Mouse (Mus musculus) splenic B cell, adult 2 months (primary cell): Measurements from ENCODE around the gene Hk2.

Experiments used
- DNase-seq: peaks from one replicate; pipeline ENCODE4 v3.0.0-alpha.2; 2011; ENCODE audit warnings: low read depth, low spot score
- H3K27me3 ChIP-seq: 2 replicates; pipeline ENCODE4 v1.6.1; 2012; ENCODE audit warnings: mild to moderate bottlenecking, low read length, moderate library complexity, mixed read lengths; ENCODE audit not compliant: control insufficient read depth, poor library complexity, insufficient read depth, severe bottlenecking
- H3K36me3 ChIP-seq: 2 replicates; pipeline ENCODE4 v1.6.1; 2012; ENCODE audit warnings: mild to moderate bottlenecking, low read length, moderate library complexity, mixed read lengths; ENCODE audit not compliant: control insufficient read depth, poor library complexity, insufficient read depth, severe bottlenecking

The Hk2 gene

DNA sequence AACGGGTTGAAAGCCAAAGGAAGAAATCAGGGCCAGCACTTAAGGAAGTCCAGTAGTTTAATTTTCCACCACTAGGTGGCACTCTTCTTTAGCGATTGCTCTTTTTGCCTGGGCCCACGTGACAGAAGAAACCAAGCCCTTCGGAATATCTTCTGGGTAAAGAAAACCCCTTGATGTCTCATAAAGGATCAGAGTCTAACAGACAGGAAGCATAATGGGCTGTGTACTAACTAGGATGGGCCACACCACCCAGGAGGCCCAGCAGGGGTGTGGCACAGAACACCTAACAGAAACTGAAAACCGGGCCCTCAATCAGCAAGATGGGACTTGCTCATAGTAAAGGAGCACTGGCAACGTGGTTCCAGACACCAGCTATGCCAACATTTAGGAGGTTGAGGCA is 34.0 kb downstream of the Hk2 start:
- H3K27me3 ChIP-seq = no peaks in the 10 kb centered on the region
- peak; percentile 87 for DNase-seq

DNA sequence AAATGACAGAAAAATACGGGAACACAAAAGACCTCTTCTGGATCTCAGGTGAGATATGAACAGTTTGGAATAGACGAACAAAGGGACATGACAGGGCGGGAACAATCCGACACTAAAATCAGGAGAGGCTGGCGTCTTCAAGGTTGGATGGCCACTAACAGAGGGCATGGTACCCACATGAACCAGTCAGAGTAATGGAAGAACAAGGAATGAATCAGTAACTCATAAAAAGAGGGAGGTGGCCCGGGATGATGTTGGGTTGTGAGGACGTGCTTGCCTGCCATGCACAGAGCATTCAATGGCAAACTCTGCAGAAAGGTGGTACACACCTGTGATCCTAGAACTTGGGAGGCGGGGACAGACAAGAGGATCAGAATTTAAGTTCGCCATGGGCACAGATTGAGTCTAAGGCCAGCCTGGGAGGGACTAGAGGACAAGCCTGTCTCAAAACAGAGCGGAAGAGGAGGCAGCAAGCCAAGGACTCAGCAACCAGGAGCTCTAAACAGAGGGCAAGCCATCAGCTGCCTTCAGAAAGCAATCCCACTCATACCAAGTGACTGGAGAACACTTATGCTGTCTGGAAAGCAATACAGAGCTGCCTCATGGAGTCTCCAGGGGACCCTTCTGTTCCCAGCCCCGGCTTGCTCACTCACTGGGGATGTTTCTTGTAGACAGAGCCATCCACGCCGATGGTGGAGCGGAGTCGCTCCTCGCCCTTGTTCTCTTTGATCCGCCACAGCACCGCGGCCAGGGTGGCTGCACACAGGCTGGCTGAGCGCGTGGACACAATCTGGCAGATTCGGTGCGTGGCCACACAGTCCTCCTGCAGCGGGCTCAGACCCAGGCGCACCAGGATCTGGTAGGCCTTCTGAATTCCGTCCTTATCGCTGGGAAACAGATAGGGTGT is 36.4 kb downstream of the Hk2 start:
- no peaks in the 10 kb centered on the region for H3K27me3 ChIP-seq
- DNase-seq = no peak
- H3K36me3 ChIP-seq = no peaks in the 10 kb centered on the region

More for the DNA sequence above, 34.0 kb downstream of the Hk2 start:
- H3K36me3 ChIP-seq = no peaks in the 10 kb centered on the region; the same call in 1 of the 2 replicates

DNA sequence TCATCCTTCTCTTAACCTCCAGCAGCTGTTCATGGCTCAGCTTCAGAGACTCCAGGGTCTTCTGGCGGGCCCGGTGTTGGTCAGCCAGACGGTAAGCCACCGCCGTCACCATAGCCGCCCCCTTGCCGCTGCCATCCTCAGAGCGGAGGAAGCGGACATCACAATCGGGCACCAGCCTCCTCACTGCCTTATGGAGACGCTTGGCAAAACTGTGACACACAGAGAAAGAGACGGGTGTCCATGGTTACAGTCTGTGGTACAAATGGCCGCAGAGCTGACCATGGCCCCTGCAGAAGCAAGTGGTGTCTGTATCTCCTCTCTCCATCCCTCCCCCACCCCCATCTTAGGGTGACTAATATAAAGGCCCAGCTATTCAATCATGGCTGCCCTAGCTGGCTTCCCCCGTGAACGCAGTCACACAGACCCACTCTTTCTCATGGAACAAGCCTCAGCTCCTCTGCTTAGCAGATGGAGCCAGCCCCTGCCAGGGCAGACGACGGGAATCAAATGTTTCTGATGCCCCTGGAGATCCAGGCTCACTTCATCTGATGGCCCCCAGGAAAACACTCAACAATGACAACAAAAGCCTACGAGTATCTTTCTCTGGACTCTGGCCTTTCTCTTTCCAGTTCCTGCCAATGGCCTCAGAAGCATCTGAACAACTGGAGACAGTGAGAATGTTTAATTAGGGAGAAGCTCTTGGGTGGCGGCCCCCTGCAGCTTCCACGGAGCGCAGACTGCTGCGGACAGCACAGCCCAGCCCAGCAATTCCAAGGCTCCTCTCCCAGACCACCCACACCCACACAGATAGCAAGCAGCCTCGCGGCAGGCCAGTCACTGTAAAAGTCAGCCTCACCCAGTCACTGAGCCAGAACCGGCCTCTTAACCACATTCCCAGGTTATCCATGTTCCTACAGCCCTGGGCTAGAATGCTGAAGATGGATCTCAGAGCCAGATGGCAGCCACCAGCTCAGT is 37.3 kb downstream of the Hk2 start:
- Histone ChIP-seq H3K27me3 (no peaks in the 10 kb centered on the region), H3K36me3 (no peaks in the 10 kb centered on the region)
- no peak for DNase-seq

DNA sequence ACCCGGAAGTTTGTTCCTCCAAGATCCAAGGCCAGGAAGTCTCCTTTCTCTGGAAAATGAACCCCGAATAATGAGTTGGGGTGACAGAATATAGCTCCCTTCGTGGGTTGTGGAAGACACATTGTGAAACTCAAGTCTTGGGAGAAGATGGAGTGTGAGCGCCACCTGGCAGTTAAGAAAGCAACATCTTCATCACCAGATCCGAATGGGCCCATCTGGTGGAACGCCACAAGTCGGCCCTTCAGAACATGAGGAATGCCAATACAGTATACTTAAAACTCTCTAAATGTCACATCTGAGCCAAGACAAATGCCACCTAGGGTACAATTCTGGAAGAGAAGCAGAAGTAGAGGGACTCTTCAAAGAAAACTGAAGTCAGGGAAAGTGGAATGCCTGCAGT is 38.9 kb downstream of the Hk2 start:
- DNase-seq = no peak

DNA sequence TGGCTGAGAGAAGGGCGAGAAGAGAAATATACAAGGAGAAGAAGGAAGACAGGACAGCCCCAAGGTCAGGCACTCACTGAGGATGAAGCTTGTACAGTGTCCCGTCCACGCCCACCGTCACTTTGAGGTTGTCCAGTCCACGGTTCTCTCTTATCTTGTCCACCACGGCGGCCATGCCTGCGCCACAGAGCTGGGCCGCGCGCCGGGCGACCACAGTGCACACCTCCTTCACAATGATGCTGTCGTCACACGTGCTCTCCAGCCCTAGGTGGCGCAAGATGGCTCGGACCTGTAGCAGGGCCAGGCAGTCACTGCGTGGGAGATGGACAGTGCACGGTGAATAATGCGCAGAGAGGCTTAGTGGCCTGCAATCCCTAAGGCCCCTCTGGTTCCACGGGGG is 45.6 kb downstream of the Hk2 start:
- DNase-seq = no peak
- Histone ChIP-seq H3K36me3 (no peaks in the 10 kb centered on the region), H3K27me3 (no peaks in the 10 kb centered on the region)

More for the DNA sequence above, 38.9 kb downstream of the Hk2 start:
- Histone ChIP-seq H3K27me3 (no peaks in the 10 kb centered on the region), H3K36me3 (no peaks in the 10 kb centered on the region)

DNA sequence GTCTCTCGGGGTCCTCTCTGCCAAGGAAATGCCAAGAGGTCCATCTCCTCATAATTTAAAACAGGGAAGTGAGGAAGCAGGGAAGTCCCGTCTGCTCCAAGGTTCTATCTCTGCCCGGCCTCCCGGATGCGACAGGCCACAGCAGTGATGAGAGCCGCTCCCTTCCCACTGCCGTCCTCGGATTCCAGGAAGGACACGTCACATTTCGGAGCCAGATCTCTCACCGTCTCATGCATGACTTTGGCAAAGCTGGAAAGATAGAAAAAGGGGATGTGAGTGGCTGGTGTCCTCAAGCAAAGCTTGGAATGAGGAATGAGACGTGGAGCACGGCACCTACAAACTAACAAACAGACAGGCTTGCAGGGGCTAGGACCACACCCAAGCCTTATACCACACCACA is 47.0 kb downstream of the Hk2 start:
- Histone ChIP-seq H3K27me3 (no peaks in the 10 kb centered on the region), H3K36me3 (no peaks in the 10 kb centered on the region)
- DNase-seq = no peak

DNA sequence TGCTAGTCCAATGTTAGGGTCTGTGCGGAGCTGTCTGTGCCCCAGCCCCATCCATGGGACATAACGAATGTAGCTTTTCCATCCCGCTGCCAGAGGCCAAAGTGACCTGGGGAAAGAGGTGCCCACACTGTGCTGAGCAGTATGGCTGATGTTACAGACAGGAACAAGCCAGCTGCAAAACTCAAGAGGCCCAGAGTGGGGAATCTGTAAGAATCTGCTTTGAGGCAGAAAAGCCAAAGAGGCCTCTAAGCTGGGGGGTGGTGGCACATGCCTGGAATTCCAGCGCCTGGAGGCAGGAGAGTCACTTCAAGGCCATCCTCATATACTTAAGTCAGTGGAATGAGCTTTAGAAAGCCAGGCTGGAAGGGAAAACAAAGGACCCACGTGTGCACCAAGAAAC is 50.9 kb downstream of the Hk2 start:
- Histone ChIP-seq H3K36me3 (no peaks in the 10 kb centered on the region), H3K27me3 (no peaks in the 10 kb centered on the region)
- no peak for DNase-seq

DNA sequence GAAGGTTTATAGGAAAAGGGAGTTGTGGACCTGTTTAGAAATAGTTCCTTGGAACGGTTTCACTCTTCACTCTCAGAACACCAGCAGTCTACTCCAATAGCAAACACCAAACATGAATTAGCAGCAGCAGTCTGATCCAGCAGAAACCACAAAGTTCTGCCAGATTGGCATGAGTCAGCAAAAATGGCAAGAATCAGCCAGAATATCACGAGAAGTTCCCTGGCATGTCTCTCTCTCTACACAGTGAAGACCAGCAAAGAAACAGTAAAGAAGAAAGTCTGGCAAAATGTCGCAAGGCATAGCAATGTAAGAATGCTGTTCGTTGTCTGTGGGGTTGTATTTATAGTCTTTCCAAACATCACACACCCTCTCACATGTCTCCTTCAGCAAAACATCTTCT is 58.1 kb downstream of the Hk2 start:
- Histone ChIP-seq H3K36me3 (no peaks in the 10 kb centered on the region), H3K27me3 (no peaks in the 10 kb centered on the region)
- DNase-seq = no peak

DNA sequence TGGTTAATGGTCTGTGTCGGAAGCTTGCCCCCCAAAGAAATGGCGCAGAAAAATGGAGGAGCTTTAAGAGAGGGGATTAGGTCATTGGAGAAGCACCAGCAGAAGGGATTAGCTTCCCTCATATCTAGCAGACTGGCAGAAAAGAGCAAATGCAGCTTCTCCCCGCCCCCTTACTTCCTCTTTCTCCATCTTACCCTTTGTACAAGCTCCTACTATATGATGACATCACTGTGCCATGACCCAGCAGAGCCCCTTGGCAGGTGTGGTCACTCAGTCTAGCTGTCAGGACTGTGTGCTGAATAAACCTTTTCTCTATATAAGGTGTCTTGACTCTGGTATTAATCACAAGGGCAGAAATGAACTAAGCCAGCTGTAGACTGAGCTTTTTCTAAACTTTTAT is 58.6 kb downstream of the Hk2 start:
- DNase-seq = peak; percentile 20
- H3K27me3 ChIP-seq = no peaks in the 10 kb centered on the region

DNA sequence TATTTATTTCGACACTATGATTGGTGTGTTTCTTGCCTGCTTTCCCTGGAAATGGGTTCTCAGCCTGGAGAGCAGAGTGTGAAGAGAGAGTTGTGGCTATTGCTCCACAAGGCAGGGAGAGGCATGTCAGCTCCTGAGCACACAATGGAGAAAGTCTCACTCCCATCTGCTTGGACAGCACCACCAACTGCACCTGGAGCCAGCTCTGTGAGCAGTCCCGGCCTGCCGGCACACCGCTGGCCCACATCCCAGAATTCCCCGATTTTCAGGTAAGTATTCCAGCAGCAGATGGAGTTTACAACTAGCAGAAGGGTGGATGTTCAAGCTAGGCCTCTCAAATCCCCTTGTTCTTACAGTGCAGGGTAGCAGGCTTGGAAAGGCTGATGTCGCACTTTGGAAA is 59.0 kb downstream of the Hk2 start:
- H3K27me3 ChIP-seq = no peaks in the 10 kb centered on the region
- no peaks in the 10 kb centered on the region for H3K36me3 ChIP-seq
- no peak for DNase-seq

More for the DNA sequence above, 58.6 kb downstream of the Hk2 start:
- no peaks in the 10 kb centered on the region for H3K36me3 ChIP-seq

DNA sequence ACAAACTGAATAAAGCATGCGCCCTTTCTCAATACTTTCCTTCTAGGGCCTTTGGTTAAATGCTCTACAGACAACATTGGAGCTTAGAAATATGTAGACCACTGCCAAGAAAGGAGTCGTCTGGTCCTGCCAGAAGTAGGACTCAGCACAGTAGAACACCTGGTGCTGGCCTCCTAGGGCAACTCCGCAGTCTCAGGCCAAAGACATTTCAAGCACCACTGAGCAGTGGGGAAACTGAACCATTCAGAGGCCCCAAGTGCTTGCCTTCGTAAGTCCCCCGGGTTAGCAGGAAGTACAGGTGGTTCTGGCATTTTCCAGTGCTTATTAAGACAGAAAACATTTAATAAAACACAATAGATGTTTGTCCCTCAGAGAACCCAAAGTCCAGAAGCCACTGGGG is 59.4 kb downstream of the Hk2 start:
- DNase-seq = peak; percentile 7
- no peaks in the 10 kb centered on the region for H3K27me3 ChIP-seq
- H3K36me3 ChIP-seq = no peaks in the 10 kb centered on the region

DNA sequence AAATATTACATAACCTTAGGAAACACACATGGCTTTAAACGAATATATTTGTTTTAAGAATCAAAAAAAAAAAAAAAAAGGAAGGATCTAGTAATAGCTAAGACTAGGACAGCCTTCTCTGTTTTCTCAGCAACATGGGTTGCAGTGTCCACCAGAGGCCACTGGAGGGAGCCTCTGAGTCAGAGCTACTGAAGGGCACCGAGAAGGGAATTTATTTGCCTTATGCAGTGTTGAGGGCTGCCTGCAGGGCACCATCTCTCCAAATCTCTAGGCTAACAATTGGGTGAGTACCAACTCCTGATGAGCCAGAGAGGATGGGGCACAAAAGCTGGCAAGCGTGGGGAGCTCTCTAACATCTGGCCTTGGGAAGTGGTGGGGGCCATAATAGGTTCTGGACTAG is 60.0 kb downstream of the Hk2 start:
- Histone ChIP-seq H3K27me3 (no peaks in the 10 kb centered on the region), H3K36me3 (no peaks in the 10 kb centered on the region)
- DNase-seq = peak; percentile 82

DNA sequence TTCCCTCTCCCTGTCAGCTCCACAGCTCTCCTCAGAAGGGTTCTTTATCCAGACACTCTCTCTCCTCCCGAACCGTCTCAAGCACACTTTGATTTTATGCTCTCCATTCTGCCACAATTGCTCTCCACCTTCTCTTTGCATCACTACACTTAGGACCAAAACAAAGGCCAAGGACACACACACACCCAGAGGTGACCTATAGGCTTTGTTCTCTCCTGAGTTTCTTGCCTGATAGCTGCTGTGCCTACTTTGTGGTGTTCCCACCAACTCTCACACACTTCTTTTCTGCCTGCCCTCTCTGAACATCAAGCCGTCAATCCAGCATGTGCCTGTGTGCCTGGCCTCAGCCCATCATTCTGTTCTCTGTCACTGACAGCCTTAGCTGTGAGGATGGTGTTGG is 66.5 kb downstream of the Hk2 start:
- DNase-seq = no peak
- H3K36me3 ChIP-seq = no peaks in the 10 kb centered on the region
- no peaks in the 10 kb centered on the region for H3K27me3 ChIP-seq

DNA sequence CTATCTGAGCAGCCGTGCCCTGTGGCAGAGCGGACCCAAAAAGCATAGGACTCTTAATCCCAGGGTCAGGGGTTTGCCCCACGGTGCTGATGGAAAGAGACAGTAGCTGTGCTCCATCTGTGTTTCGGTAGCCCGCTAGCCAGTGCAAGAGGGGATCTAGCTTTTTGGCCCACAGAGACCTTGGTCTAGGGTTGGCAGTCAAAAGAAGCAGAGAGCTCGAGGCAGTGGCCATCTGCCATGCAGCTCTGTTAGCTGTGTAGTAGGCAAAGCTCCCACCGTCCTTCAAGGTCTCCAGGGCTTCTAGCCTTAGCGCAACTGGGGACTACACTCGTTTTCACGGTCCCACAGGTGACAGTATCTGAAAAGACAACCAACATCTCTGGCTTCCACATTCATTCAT is 67.0 kb downstream of the Hk2 start:
- no peak for DNase-seq

DNA sequence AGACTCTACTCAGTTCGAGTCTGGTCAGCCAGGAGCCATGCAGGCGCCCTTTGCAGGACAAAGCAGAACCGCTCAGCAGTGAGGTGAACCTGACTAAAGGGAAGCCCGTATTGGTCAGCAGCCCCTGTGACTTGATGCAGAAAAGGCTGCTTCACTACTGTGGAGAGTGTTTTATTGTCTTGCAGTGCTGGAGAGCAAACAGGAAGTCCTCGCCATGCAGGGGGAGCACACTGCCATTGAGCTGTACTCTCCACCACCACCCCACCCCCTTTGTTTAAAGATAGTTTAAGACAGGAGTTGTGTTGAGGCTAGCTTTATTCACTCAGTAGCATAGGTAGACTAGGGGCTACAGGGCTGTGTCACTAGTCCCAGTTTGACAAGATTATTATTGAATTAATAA is 69.0 kb downstream of the Hk2 start, which contains the start of gene Pole4:
Gene Pole4, minus strand, starts transcription at position 145 of the 400 bp plus-strand sequence.
- no peak for DNase-seq
- Histone ChIP-seq H3K27me3 (no peaks in the 10 kb centered on the region), H3K36me3 (no peaks in the 10 kb centered on the region)

More for the DNA sequence above, 67.0 kb downstream of the Hk2 start:
- Histone ChIP-seq H3K27me3 (no peaks in the 10 kb centered on the region), H3K36me3 (no peaks in the 10 kb centered on the region)
